Mouse (Mus musculus) hindbrain, embryonic 10.5 days (tissue): Measurements from ENCODE around the gene Blnk. TPM values are rescaled to one million over a fixed set of nuclear protein-coding genes. Genes with fewer than 3 reads are reported as not detected.

Source experiments
- DNase-seq: peaks from one replicate; pipeline ENCODE4 v3.0.0-alpha.2; 2017; ENCODE audit warnings: low spot score
- H3K27ac ChIP-seq: fragments of 300-500 bp; sonication (generic); 2 replicates; pipeline ENCODE4 v1.5.1; 2016; ENCODE audit warnings: mild to moderate bottlenecking, moderate library complexity
- H3K27me3 ChIP-seq: fragments of 300-500 bp; sonication (generic); 2 replicates; pipeline ENCODE4 v1.6.1; 2016; ENCODE audit warnings: mild to moderate bottlenecking; ENCODE audit not compliant: poor library complexity, insufficient read depth, severe bottlenecking
- H3K36me3 ChIP-seq: fragments of 300-500 bp; sonication (generic); 2 replicates; pipeline ENCODE4 v1.6.1; 2016; ENCODE audit warnings: mild to moderate bottlenecking, moderate library complexity
- H3K4me1 ChIP-seq: fragments of 300-500 bp; sonication (generic); replicated peaks from 2 replicates; pipeline ENCODE4 v1.6.1; 2016; ENCODE audit warnings: mild to moderate bottlenecking
- H3K4me3 ChIP-seq: fragments of 300-500 bp; sonication (generic); 2 replicates; pipeline ENCODE4 v1.5.1; 2016; ENCODE audit warnings: mild to moderate bottlenecking, moderate library complexity
- H3K9me3 ChIP-seq: fragments of 300-500 bp; sonication (generic); 2 replicates; pipeline ENCODE4 v1.6.1; 2016; ENCODE audit warnings: mild to moderate bottlenecking, moderate library complexity
- WGBS: fragments of 180-500 bp; shearing (Covaris S2); methylation state at CpG from one replicate; pipeline ENCODE4 v1.1.7; 2016; 5-methylcytosine and 5-hydroxymethylcytosine counted together
- polyA plus RNA-seq: library from polyadenylated mRNA; unstranded; fragments of >200 nt; fragmentation: Nextera tagmentation; extraction: Ambion mirVana; gene quantifications from 2 replicates; pipeline ENCODE4 v1.2.1, GENCODE M21; 2016

Blnk gene
- polyA plus RNA-seq = 0.31 and 0.35 TPM in 2 replicates

DNA sequence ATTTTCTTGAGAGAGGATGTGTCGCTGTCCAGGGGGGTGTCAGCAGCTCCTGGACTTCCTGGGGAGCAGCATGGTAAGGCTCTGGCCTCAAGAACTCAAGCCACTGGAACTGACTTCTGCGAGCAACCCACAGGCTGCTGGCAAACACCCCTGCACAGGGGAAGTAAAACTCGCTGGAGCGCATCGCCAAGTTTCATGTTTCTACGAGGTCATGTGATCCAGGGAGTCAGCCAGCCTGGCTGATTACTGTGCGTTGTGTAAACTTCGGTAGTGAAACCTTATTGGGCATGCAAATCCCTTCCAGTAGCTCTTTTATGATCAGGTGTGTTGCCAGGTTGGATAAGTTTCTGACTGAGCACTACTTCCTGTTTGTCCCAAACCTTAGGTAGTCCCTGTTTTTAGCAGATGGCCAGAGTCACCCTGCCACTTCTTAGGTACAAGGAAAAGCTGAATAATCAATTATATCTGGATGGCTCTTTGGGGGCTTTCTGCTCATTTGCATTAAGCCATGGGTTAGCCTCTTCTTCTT, at the start of gene Blnk:
Blnk (minus strand) TSS at position 479 of the 529 bp plus-strand sequence.
- Histone ChIP-seq H3K9me3 (no peaks in the 10 kb centered on the region), H3K27me3 (no peaks in the 10 kb centered on the region), H3K4me1 (peaks cover 19% of the 10 kb centered on the region), H3K36me3 (no peaks in the 10 kb centered on the region), H3K4me3 (no peak within 1 kb of the TSS), H3K27ac (no peak within 1 kb of the TSS)
- 66% methylated on average over 8 of the region's 8 CpGs for WGBS
- DNase-seq = no peak

DNA sequence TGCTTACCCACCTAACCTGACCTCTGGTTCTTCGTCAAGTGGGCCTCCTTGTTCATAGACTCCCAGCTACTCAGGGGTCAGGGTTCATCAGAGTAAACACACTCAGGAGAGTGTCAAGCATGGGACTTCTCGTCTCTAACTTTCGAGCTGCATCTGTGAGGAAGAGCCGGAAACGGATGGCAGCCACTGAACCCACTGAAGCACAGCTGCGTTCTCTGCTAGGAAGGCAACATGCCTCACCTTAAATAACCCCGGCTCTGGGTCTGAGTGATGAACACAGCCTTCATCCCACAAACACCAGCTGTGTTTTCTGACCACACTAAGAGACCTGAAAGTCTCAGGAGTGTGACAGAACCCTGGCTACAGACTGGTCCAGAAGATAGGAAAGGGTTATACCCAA, 44.8 kb upstream of the Blnk start:
- Histone ChIP-seq H3K27ac (no peak overlapping the region), H3K36me3 (no peaks in the 10 kb centered on the region), H3K9me3 (no peaks in the 10 kb centered on the region), H3K4me3 (no peak overlapping the region), H3K4me1 (no peaks in the 10 kb centered on the region), H3K27me3 (no peaks in the 10 kb centered on the region)
- 91% methylated on average over 7 of the region's 7 CpGs for WGBS
- DNase-seq = no peak

DNA sequence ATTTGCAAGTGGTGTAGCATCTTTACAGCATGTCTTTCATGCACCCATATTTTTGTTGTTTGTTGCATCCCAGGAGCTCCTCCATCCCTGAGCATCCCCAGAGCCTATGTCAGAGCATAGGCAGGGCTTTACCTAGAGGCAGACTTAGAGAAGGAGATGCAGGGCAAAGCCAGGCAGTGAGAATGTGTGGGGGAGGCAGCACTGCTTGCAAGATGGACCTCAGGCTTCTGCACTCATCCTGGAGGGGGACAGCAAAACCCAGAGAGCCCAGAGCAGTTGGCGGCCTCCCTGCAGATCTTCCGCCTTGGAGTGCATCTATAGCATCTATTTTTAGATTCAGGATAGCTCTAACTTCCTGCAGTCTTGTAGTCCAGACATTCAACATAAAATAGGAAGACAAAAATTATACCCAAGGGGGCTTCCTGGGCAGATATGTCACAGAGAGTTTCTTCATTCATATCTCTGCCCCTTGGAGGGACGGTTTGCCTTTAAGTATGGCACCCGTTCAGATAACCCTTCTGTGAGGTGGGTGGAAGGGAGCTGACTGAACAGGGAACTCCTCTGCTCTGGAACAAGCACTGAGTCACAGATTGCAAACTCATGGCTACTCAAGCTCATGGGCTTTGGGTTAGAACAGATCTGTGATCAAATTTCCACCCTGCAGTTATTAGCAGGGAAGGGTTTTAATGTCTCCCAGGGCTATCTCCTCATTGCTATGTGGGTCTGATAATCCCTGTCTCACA, 41.6 kb upstream of the Blnk start:
- Histone ChIP-seq H3K27me3 (no peaks in the 10 kb centered on the region; the same call in 1 of the 2 replicates), H3K27ac (no peak overlapping the region), H3K4me3 (no peak overlapping the region), H3K4me1 (0 out of 2 replicates have a peak, but pooled peaks cover 2% of the 10 kb centered on the region), H3K36me3 (no peaks in the 10 kb centered on the region), H3K9me3 (no peaks in the 10 kb centered on the region)
- WGBS = 79% methylated on average over 4 of the region's 4 CpGs
- no peak for DNase-seq

DNA sequence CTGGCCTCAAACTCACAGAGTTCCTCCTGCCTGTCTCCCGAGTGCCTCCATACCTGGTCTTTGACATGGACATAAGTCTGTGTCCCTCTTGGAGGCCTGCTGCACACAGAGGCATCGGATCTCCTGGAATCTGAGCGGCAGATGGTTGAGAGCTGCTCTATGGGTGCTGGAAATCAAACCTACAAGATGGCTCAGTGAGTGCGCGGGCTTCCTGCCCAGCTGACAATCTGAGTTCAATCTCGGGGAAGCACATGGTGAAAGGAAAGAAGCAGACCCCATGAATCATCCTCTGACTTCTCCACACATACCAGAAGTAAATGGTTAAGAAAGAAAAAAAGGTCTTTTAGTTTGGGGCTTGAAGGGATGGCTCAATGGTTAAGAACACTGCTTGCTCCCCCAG, 37.5 kb upstream of the Blnk start:
- H3K27me3 ChIP-seq = no peaks in the 10 kb centered on the region; the same call in 1 of the 2 replicates
- H3K9me3 ChIP-seq = no peaks in the 10 kb centered on the region
- no peak overlapping the region for H3K4me3 ChIP-seq
- WGBS = 88% methylated on average over 6 of the region's 6 CpGs
- no peak for DNase-seq
- no peak overlapping the region for H3K27ac ChIP-seq
- 0 out of 2 replicates have a peak, but pooled peaks cover 8% of the 10 kb centered on the region for H3K4me1 ChIP-seq
- no peaks in the 10 kb centered on the region for H3K36me3 ChIP-seq

DNA sequence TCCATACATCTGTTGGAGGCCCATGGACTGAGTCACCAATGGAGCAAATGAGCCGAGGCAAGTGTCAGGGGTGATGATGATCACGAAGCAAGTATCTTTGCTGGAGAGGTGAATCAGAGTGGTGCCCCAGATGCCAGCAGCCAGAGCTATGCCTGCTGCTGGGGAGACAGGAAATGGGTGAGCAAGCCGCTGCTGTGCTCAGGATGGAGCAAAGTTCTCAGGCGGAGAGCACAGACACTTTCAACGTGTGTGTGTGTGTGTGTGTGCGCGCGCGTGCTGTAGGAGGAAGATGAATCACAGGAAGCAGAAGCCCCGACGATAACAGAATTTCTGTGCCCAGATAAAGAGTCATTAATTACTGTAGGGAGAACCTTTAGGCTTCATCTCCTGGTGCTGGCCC, 36.7 kb upstream of the Blnk start:
- WGBS = 84% methylated on average over 11 of the region's 11 CpGs
- H3K36me3 ChIP-seq = no peaks in the 10 kb centered on the region
- H3K9me3 ChIP-seq = no peaks in the 10 kb centered on the region
- H3K27ac ChIP-seq = no peak overlapping the region
- DNase-seq = no peak
- H3K4me1 ChIP-seq = 0 out of 2 replicates have a peak, but pooled peaks cover 8% of the 10 kb centered on the region
- H3K4me3 ChIP-seq = no peak overlapping the region
- H3K27me3 ChIP-seq = no peaks in the 10 kb centered on the region; the same call in 1 of the 2 replicates

DNA sequence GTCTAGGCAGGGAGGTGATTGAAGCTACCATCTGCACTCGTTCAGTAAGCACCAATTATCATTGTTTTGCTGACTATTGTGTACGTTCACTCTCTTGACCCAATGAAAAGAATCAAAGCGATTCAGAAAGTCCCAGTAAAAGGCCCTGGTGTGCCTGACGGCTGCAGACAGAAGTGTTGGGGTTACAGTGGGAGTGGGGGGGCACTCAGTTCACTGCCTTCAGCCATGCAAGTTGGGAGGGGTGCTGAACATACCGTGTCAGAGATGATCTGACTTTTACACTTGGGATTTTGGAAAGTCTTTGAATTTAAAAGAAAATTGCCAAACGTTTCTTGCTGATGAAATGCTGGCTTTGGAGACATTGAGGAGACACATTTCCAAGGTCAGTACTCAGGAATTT, 35.8 kb upstream of the Blnk start:
- Histone ChIP-seq H3K4me1 (0 out of 2 replicates have a peak, but pooled peaks cover 8% of the 10 kb centered on the region), H3K36me3 (no peaks in the 10 kb centered on the region), H3K9me3 (no peaks in the 10 kb centered on the region), H3K27me3 (no peaks in the 10 kb centered on the region; the same call in 1 of the 2 replicates), H3K27ac (no peak overlapping the region), H3K4me3 (no peak overlapping the region)
- 50% methylated on average over 6 of the region's 6 CpGs for WGBS
- DNase-seq = no peak

DNA sequence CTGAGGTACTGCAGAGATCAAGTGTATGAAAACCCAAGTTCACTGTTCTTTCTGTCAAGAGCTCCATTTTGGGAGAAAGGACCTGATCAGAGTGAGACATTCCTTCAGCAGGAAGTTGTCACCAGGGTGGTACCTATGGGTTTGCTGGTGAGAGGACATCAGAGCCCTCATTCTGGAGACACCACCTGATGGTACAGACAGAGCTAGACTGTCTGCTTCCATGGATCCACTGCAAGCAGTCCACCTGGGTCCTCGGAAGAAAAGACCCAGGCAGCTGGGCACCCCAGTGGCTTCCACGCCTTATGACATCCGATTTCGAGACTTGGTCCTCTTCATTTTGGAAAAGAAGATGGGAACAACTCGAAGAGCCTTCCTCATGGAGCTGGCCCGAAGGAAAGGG, 34.9 kb upstream of the Blnk start, which contains the start of gene Dntt:
Dntt (plus strand) TSS at position 57 of the 400 bp plus-strand sequence.
- Histone ChIP-seq H3K36me3 (no peaks in the 10 kb centered on the region), H3K4me3 (no peak within 1 kb of the TSS), H3K4me1 (0 out of 2 replicates have a peak, but pooled peaks cover 8% of the 10 kb centered on the region), H3K27me3 (no peaks in the 10 kb centered on the region; the same call in 1 of the 2 replicates), H3K27ac (no peak within 1 kb of the TSS), H3K9me3 (no peaks in the 10 kb centered on the region)
- WGBS = 92% methylated on average over 6 of the region's 6 CpGs
- no peak for DNase-seq

DNA sequence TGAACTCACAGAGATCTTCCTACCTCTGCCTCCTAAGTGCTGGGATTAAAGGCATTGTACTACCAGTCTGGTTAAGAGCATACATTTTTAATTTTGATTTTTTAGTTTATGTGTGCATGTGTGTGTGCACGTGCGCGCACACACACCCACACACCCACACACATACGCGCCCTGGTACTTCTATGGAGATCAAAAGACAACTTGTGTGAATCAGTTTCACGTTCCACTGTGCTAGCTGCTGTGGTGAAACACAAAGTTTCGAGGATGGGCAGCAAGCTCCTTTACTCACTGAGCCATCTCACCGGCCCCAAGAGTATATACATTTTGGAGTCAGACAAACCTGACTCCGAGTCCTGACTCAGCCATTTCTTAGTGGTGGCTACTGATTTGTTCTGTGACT, 33.3 kb upstream of the Blnk start:
- Histone ChIP-seq H3K27ac (no peak overlapping the region), H3K4me3 (no peak overlapping the region), H3K27me3 (no peaks in the 10 kb centered on the region), H3K36me3 (no peaks in the 10 kb centered on the region), H3K4me1 (0 out of 2 replicates have a peak, but pooled peaks cover 8% of the 10 kb centered on the region), H3K9me3 (no peaks in the 10 kb centered on the region)
- DNase-seq = no peak
- 95% methylated on average over 9 of the region's 9 CpGs for WGBS

DNA sequence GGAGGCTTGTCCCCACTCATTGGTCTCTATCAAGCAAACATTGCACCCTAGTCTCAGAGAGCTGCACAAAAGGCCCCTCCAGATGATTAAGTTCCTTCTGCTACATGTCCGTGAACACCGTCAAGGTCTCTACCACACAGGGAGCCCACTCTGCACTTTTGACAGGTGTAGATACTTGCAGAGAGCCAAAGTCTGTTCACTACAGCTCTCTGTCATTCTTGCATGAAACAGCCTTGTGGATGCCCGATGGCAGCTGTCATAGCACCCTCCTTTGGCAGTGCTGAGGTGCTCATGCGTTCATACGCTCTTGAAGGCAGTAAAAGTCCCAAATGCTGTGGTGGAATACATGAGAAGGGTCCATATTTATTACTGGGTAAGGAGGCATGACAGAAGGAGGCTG, 32.7 kb upstream of the Blnk start:
- WGBS = 86% methylated on average over 5 of the region's 5 CpGs
- no peak for DNase-seq
- Histone ChIP-seq H3K27me3 (no peaks in the 10 kb centered on the region), H3K4me1 (0 out of 2 replicates have a peak, but pooled peaks cover 8% of the 10 kb centered on the region), H3K9me3 (no peaks in the 10 kb centered on the region), H3K4me3 (no peak overlapping the region), H3K27ac (no peak overlapping the region), H3K36me3 (no peaks in the 10 kb centered on the region)

DNA sequence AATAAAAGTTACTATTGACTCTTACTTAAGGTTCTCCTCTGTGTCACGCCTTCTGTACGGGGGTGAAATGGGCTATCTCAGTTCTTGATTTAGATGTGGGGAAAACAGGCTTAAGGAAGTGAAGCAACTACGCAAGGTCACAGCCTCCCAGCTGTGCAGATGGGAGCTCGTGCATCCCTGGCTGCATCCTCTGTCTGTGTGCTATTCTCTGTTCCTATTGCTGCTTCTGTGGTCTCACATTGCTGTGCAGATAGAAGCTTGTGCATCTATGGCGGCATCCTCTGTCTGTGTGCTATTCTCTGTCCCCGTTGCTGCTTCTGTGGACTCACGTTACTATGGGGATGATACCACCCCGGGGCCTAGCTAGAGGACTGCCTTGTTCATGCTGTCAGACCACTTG, 32.2 kb upstream of the Blnk start:
- no peak for DNase-seq
- WGBS = 83% methylated on average over 8 of the region's 8 CpGs
- H3K27me3 ChIP-seq = no peaks in the 10 kb centered on the region
- H3K4me3 ChIP-seq = no peak overlapping the region
- H3K36me3 ChIP-seq = no peaks in the 10 kb centered on the region
- no peak overlapping the region for H3K27ac ChIP-seq
- H3K4me1 ChIP-seq = 0 out of 2 replicates have a peak, but pooled peaks cover 8% of the 10 kb centered on the region
- no peaks in the 10 kb centered on the region for H3K9me3 ChIP-seq

DNA sequence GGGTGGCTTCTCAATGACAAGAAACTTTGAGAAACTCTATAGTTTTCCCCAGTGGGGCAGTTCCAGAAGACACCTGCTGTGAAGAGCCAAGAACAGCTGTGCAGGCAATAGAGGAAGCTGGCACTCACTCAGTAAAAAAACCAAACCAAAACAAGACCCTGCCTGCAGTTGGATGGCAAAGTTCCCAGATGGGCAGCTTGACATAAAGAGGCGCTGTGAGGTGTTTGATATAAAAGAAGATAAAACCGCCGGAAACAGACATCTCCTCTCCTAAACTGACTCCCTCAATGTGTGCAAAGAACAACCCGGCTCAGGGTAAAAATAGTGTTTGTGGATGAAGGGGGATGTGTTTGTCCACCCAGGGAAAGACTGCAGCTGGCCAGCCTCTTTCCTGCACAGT, 27.9 kb upstream of the Blnk start:
- Histone ChIP-seq H3K4me1 (no peaks in the 10 kb centered on the region), H3K36me3 (no peaks in the 10 kb centered on the region), H3K4me3 (no peak overlapping the region), H3K9me3 (no peaks in the 10 kb centered on the region), H3K27ac (no peak overlapping the region), H3K27me3 (no peaks in the 10 kb centered on the region)
- DNase-seq = no peak
- WGBS = 89% methylated on average over 4 of the region's 4 CpGs

DNA sequence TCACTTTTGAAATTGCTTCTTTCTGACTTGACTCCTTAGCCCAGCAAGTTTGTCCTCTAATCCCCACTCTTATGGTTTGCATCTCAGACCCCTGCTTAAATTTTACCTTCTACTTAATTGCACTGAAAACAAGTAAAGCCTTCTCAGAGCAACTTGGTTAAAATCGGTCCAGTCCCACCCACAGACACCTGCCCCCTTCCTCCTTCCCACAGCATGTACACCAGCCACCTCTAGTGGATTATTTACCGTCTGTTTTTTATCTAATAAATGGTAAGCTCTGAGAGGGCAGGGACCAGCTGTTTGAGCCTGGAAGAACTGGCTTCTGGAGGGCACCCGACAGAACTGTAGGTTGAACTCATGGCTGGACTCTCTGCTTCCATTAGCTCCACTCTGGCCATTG, 26.2 kb upstream of the Blnk start:
- Histone ChIP-seq H3K4me3 (no peak overlapping the region), H3K27me3 (no peaks in the 10 kb centered on the region), H3K9me3 (no peaks in the 10 kb centered on the region), H3K4me1 (peaks cover 5% of the 10 kb centered on the region; the same call in 1 of the 2 replicates), H3K36me3 (no peaks in the 10 kb centered on the region), H3K27ac (no peak overlapping the region)
- WGBS = 85% methylated on average over 3 of the region's 3 CpGs
- no peak for DNase-seq

DNA sequence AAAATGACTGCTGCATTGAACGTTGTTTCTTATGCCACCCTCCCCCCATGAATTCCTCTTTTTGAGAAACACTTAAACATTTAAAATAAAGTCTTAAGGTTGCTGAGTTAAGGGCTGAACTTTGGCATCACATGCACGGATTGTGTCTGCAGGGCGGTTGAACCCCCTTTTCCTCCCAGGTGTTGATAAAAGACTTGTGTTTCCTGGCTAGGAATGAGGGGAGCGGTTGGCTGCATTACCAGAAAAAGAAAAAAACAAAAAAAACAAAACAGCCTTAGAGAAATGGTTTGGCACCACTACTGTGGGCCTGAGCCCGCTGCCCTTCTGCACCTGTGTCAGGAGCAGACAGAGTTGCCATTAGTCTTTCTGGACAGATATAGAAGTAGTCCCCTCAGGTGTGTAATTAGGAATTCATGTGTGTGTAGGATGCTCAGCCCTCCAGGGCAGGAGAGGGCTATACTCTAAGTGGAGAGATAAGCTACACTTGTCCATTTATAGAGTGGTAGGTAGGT, 24.9 kb upstream of the Blnk start:
- no peak for DNase-seq
- H3K4me3 ChIP-seq = no peak overlapping the region
- peaks cover 5% of the 10 kb centered on the region; the same call in 1 of the 2 replicates for H3K4me1 ChIP-seq
- no peaks in the 10 kb centered on the region for H3K36me3 ChIP-seq
- no peaks in the 10 kb centered on the region for H3K9me3 ChIP-seq
- no peak overlapping the region for H3K27ac ChIP-seq
- H3K27me3 ChIP-seq = peaks cover 6% of the 10 kb centered on the region; the same call in 1 of the 2 replicates
- 84% methylated on average over 5 of the region's 5 CpGs for WGBS
